Mouse (Mus musculus) lung, adult 2 months (tissue): Measurements from ENCODE around the gene Plce1.

Source experiments
- CTCF ChIP-seq: fragments of 200-500 bp; IDR thresholded peaks from 2 replicates; pipeline ENCODE4 v1.5.1; 2011; ENCODE audit warnings: mild to moderate bottlenecking, low read length, control low read depth; ENCODE audit not compliant: insufficient read depth
- POLR2A ChIP-seq: fragments of 200-500 bp; IDR thresholded peaks from 2 replicates; pipeline ENCODE4 v1.6.1; 2011; ENCODE audit warnings: low read depth, mild to moderate bottlenecking, control low read depth, low read length, borderline replicate concordance; ENCODE audit errors: extremely low read depth

DNA sequence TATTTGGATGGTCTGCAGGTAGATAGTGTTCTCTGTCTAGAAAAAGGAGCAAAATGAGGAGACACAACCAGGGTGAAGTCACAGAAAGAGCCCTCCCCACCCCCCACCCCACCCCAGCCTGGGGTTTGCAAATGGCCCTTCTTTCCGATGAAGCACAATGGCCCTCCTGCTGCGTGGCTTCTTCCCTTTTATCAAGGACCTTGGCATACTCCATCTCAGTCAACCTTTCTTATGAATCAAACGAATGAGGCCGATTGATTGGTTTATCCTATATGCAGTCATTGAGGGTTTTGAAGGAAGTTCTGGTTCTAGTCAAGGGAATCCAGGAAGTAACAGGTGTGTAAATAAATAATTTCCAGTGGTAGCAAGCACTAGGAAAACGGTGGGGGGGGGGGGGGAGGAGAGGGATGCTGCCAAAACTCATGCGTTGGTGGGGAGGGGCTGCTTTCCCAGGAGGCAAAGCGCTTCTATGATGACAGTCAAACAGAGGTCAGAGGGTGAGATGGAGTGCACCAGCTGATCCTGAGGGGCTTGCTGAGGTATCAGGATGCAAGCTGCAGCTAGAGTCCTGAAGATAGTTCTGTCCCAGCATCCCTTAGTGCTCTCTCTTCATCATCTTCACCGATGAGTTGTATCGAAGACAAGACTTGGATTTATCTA lies 27.2 kb downstream of the Plce1 start:
- TF ChIP-seq CTCF (no peak), POLR2A (no peak)
